Mouse (Mus musculus): ENCODE results near the gene Samd5. TPM values are rescaled to one million over a fixed set of nuclear protein-coding genes. Genes with fewer than 3 reads are reported as not detected.

Samd5 gene
- polyA plus RNA-seq, 2 experiments: 7.4 to 11.1 TPM

GRCm38 (mm10) chr10:9679911-9680310, 4.9 kb upstream of the Samd5 start:
- no peak overlapping the region for H3K27ac ChIP-seq (replicated peaks; ENCODE audit: low read depth, low read length)
- H3K9me3 ChIP-seq (ENCODE audit: control insufficient read depth, low read length): no peaks in the 10 kb centered on the region
- H3K4me3 ChIP-seq (replicated peaks; ENCODE audit: low read length): no peak overlapping the region
- WGBS: 57% methylated on average over 5 of the region's 5 CpGs
- H3K4me1 ChIP-seq (ENCODE audit: control insufficient read depth, insufficient read depth, low read length): 0 out of 2 replicates have a peak, but pooled peaks cover 3% of the 10 kb centered on the region
- H3K36me3 ChIP-seq (ENCODE audit: control insufficient read depth, insufficient read depth, low read length): no peaks in the 10 kb centered on the region
- ATAC-seq (ENCODE audit: low FRiP score, low read depth) (no peak), DNase-seq (ENCODE audit: low spot score) (no peak)
- H3K9ac ChIP-seq (ENCODE audit: low read depth, low read length, severe bottlenecking): no peak overlapping the region
- TF ChIP-seq POLR2A (IDR thresholded peaks at IDR 0.05; ENCODE audit: borderline replicate concordance, extremely low read depth, insufficient read depth, insufficient read length): no peak
- H3K27me3 ChIP-seq (ENCODE audit: control insufficient read depth, insufficient read depth, low read length): 0 out of 2 replicates have a peak, but pooled peaks cover 8% of the 10 kb centered on the region
- no peak overlapping the region for H3K4me2 ChIP-seq (replicated peaks; ENCODE audit: low read depth, low read length, severe bottlenecking)

- Histone ChIP-seq H3K9me3 (ENCODE audit: control insufficient read depth, low read length) (no peaks in the 10 kb centered on the region), H3K36me3 (ENCODE audit: control insufficient read depth, insufficient read depth, low read length) (no peaks in the 10 kb centered on the region), H3K4me3 (replicated peaks; ENCODE audit: low read length) (no peak overlapping the region), H3K9ac (ENCODE audit: low read depth, low read length, severe bottlenecking) (no peak overlapping the region), H3K4me2 (replicated peaks; ENCODE audit: low read depth, low read length, severe bottlenecking) (no peak overlapping the region), H3K27me3 (ENCODE audit: control insufficient read depth, insufficient read depth, low read length) (0 out of 2 replicates have a peak, but pooled peaks cover 8% of the 10 kb centered on the region), H3K27ac (replicated peaks; ENCODE audit: low read depth, low read length) (no peak overlapping the region), H3K4me1 (ENCODE audit: control insufficient read depth, insufficient read depth, low read length) (peaks cover 6% of the 10 kb centered on the region; the same call in 1 of the 2 replicates)
- no peak for TF ChIP-seq POLR2A (IDR thresholded peaks at IDR 0.05; ENCODE audit: borderline replicate concordance, extremely low read depth, insufficient read depth, insufficient read length)
- no peak for DNase-seq (ENCODE audit: low spot score)
- no peak for ATAC-seq (ENCODE audit: low FRiP score, low read depth)
- WGBS: 20% methylated on average over 5 of the region's 5 CpGs
Measured at GRCm38 (mm10) chr10:9678071-9678470, 3.1 kb upstream of the Samd5 start.

- Histone ChIP-seq H3K27ac (replicated peaks; ENCODE audit: low read depth, low read length) (no peak overlapping the region), H3K4me1 (ENCODE audit: control insufficient read depth, insufficient read depth, low read length) (peaks cover 6% of the 10 kb centered on the region; the same call in 1 of the 2 replicates), H3K36me3 (ENCODE audit: control insufficient read depth, insufficient read depth, low read length) (no peaks in the 10 kb centered on the region), H3K4me2 (replicated peaks; ENCODE audit: low read depth, low read length, severe bottlenecking) (peak overlapping the region; percentile 31), H3K9ac (ENCODE audit: low read depth, low read length, severe bottlenecking) (no peak overlapping the region), H3K4me3 (replicated peaks; ENCODE audit: low read length) (peak overlapping the region; percentile 15; the same call in 1 of the 2 replicates), H3K27me3 (ENCODE audit: control insufficient read depth, insufficient read depth, low read length) (0 out of 2 replicates have a peak, but pooled peaks cover 8% of the 10 kb centered on the region), H3K9me3 (ENCODE audit: control insufficient read depth, low read length) (no peaks in the 10 kb centered on the region)
- TF ChIP-seq POLR2A (IDR thresholded peaks at IDR 0.05; ENCODE audit: borderline replicate concordance, extremely low read depth, insufficient read depth, insufficient read length): no peak
- WGBS: 2% methylated on average over 17 of the region's 17 CpGs
- DNase-seq (ENCODE audit: low spot score) (peak; percentile 88), ATAC-seq (ENCODE audit: low FRiP score, low read depth) (peak; percentile 73)
Measured at GRCm38 (mm10) chr10:9676886-9677285, 1.9 kb upstream of the Samd5 start.

- Histone ChIP-seq H3K9ac (ENCODE audit: low read depth, low read length, severe bottlenecking) (no peak overlapping the region), H3K4me1 (ENCODE audit: control insufficient read depth, insufficient read depth, low read length) (peaks cover 6% of the 10 kb centered on the region; the same call in 1 of the 2 replicates), H3K27ac (replicated peaks; ENCODE audit: low read depth, low read length) (no peak overlapping the region), H3K27me3 (ENCODE audit: control insufficient read depth, insufficient read depth, low read length) (0 out of 2 replicates have a peak, but pooled peaks cover 8% of the 10 kb centered on the region), H3K4me2 (replicated peaks; ENCODE audit: low read depth, low read length, severe bottlenecking) (no peak overlapping the region; the same call in 1 of the 2 replicates), H3K9me3 (ENCODE audit: control insufficient read depth, low read length) (no peaks in the 10 kb centered on the region), H3K36me3 (ENCODE audit: control insufficient read depth, insufficient read depth, low read length) (no peaks in the 10 kb centered on the region), H3K4me3 (replicated peaks; ENCODE audit: low read length) (no peak overlapping the region)
- 4% methylated on average over 7 of the region's 7 CpGs for WGBS
- DNase-seq (ENCODE audit: low spot score): no peak
- TF ChIP-seq POLR2A (IDR thresholded peaks at IDR 0.05; ENCODE audit: borderline replicate concordance, extremely low read depth, insufficient read depth, insufficient read length): no peak
- ATAC-seq (ENCODE audit: low FRiP score, low read depth): no peak
Measured at GRCm38 (mm10) chr10:9676418-9676786, 1.4 kb upstream of the Samd5 start.

GRCm38 (mm10) chr10:9675550-9676417, 776 bp upstream of the Samd5 start:
- WGBS: 6% methylated on average over 33 of the region's 36 CpGs
- DNase-seq (ENCODE audit: low spot score): peak; percentile 3
- Histone ChIP-seq H3K9me3 (ENCODE audit: control insufficient read depth, low read length) (no peaks in the 10 kb centered on the region), H3K9ac (ENCODE audit: low read depth, low read length, severe bottlenecking) (peak overlapping the region; percentile 65), H3K4me1 (ENCODE audit: control insufficient read depth, insufficient read depth, low read length) (peaks cover 6% of the 10 kb centered on the region; the same call in 1 of the 2 replicates), H3K27me3 (ENCODE audit: control insufficient read depth, insufficient read depth, low read length) (0 out of 2 replicates have a peak, but pooled peaks cover 8% of the 10 kb centered on the region), H3K36me3 (ENCODE audit: control insufficient read depth, insufficient read depth, low read length) (no peaks in the 10 kb centered on the region), H3K4me2 (replicated peaks; ENCODE audit: low read depth, low read length, severe bottlenecking) (peak overlapping the region; percentile 98), H3K4me3 (replicated peaks; ENCODE audit: low read length) (peak overlapping the region; percentile 59), H3K27ac (replicated peaks; ENCODE audit: low read depth, low read length) (no peak overlapping the region)
- ATAC-seq (ENCODE audit: low FRiP score, low read depth): no peak
- no peak for TF ChIP-seq POLR2A (IDR thresholded peaks at IDR 0.05; ENCODE audit: borderline replicate concordance, extremely low read depth, insufficient read depth, insufficient read length)

Measured in limb, embryonic 14.5 days (tissue).